Mouse (Mus musculus): ENCODE measurements around the gene 1110017D15Rik.
"Not testable (repeated sequence)": the region's sequence is repeated elsewhere in the genome, so short reads cannot be mapped to it uniquely, and the experiment has no call there.

1110017D15Rik gene

GRCm38 (mm10) chr4:41481601-41482017, 35.5 kb downstream of the 1110017D15Rik start:
- DNase-seq (ENCODE audit: extremely low read depth, low read depth, low spot score), result no peak

DNA sequence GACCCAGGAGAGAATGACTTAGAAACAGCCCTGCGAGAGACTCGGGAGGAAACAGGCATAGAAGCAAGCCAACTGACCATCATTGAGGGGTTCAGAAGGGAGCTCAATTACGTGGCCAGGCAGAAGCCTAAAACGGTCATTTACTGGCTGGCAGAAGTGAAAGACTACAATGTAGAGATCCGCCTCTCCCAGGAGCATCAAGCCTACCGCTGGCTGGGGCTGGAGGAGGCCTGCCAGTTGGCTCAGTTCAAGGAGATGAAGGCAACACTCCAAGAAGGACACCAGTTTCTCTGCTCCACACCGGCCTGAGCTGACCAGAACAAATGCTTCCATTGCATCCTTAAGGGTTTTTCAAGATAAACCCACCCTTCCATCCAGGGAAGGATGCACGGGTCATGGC, 36.9 kb downstream of the 1110017D15Rik start:
- DNase-seq (ENCODE audit: extremely low read depth, low read depth, low spot score), result no peak

- no peak for DNase-seq (ENCODE audit: extremely low read depth, low read depth, low spot score)
Observed at GRCm38 (mm10) chr4:41479456-41479804, 37.7 kb downstream of the 1110017D15Rik start.

GRCm38 (mm10) chr4:41478751-41479455, 38.2 kb downstream of the 1110017D15Rik start:
- DNase-seq (ENCODE audit: extremely low read depth, low read depth, low spot score), result no peak

- DNase-seq (ENCODE audit: extremely low read depth, low read depth, low spot score), result no peak
Observed at GRCm38 (mm10) chr4:41477648-41478160, 39.4 kb downstream of the 1110017D15Rik start.

DNA sequence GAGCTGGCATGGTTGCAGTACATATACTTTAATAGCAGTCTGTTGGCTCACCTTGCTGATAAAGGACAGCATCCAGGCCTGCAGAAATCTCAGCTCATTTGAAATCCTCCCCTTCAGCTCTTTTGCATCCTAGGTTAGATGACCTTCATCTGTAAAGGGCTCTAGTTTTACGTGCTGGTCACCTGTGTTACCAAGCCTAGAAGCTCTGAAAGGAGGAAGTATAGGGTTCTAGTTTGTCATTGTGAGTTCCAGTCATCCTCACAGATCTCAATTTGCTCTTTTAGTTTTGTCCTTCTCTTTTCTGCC, 45.8 kb downstream of the 1110017D15Rik start:
- DNase-seq (ENCODE audit: extremely low read depth, low read depth, low spot score), result no peak

GRCm38 (mm10) chr4:41470684-41471383, 46.3 kb downstream of the 1110017D15Rik start:
- DNase-seq (ENCODE audit: extremely low read depth, low read depth, low spot score), result no peak

DNA sequence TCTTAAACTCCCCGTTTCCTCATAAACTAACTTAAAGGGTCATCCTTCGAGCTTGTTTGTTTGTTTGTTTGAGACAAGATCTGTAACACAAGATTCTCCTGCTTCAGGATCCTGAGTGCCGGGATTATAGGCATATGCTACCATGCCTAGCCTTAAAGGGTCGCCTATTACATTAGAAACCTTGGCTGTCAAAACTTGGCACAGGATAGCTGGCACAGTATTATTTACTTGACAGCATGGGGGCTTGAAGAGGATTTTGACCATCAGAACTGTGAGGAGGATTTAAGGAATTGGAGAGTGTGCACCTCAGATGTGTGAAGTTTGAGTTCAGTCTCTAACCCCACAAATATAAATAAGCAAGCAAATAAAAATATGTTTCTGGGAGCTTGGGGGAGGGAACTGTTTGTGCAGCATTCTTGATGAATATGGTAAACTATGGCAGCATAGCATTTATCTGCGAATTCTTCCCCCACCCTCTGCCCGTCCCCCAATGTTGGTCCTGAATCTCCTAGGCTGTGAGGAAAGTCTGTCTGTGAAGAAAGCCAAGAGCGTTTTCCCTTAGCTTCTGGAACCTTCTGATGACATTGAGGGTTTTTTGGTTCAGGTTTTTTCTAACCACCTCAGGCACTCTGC, 47.0 kb downstream of the 1110017D15Rik start:
- no peak for DNase-seq (ENCODE audit: extremely low read depth, low read depth, low spot score)

GRCm38 (mm10) chr4:41469199-41469598, 47.9 kb downstream of the 1110017D15Rik start:
- DNase-seq (ENCODE audit: extremely low read depth, low read depth, low spot score), result no peak

- no peak for DNase-seq (ENCODE audit: extremely low read depth, low read depth, low spot score)
Observed at GRCm38 (mm10) chr4:41468396-41469080, 48.6 kb downstream of the 1110017D15Rik start.

- no peak for DNase-seq (ENCODE audit: extremely low read depth, low read depth, low spot score)
Observed at GRCm38 (mm10) chr4:41465287-41465665, 51.9 kb downstream of the 1110017D15Rik start.

DNA sequence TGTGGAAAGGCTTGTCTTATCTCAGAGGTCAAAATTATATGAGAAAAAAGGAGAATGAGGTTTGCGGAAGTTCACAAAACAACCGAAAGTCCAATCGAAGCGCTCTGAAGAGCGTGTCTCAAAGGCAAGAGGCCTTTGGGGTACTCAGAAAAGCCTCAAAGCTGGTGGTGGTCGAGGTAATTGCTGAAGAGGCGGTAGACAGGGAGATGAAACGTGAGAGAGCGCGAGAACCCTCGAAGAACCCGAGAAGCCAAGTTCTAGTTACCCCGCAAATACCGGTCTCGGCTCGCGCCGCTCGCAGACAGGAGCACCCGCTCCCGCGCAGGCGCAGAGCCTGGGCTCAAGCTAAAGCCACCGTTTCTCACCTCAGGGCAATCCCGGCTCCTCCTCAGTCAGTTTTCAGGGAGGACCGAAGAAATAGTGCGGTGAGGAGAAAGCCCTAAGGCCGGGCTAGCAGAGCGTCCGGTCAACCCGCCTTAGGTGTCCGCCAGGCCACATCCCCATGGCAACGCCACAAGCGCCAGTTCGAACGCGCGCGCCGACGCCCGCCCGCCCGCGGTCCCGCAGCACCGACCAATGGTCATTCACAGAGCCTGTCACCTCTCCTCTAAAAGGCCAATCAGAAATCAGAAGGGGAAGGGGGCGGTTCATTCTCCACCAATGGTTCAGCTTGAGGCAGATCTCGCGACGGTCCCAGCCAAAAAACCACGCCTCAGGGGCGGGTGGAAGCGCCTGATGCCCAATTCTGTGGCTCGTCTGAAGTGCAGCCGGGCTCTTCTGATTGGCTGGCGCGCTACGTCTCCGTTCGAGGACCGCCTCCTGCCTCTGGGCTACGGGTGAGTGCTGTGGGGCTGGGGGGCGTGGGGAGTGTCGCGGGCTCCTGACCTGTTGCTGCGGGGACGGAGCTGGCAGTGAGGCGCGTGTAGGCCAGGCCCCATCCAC, 52.5 kb downstream of the 1110017D15Rik start, which contains the start of the genes Kif24 and Nudt2:
TSS of gene Kif24 (minus strand) at position 543 of the 942 bp plus-strand sequence.
TSS of gene Nudt2 (plus strand) at position 807 of the 942 bp plus-strand sequence.
- DNase-seq (ENCODE audit: extremely low read depth, low read depth, low spot score), result peak; percentile 90

DNA sequence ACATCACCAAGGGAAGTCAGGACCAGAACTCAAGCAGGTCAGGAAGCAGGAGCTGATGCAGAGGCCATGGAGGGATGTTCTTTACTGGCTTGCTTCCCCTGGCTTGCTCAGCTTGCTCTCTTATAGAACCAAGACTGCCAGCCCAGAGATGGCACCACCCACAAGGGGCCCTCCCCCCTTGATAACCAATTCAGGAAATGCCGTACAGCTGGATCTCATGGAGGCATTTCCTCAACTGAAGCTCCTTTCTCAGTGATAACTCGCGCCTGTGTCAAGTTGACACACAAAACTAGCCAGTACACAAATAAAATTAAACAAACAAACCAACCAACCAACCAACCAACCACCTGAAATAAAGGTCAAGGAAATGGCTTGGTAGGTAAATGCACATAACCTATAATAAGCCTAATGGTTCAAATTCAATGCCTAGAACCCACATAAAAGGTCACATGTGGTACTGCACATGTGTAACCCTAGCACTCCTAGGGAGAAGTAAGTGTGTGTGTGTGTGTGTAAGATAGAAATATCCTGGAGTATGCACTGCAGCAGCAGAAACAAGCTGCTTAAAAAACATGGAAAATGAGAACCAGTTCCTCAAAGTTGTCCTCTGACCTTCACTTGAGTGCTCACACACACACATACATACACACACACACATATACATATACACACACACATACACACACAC, 53.9 kb downstream of the 1110017D15Rik start:
- DNase-seq (ENCODE audit: extremely low read depth, low read depth, low spot score), result not testable (repeated sequence)

GRCm38 (mm10) chr4:41460690-41461089, 56.4 kb downstream of the 1110017D15Rik start:
- DNase-seq (ENCODE audit: extremely low read depth, low read depth, low spot score), result no peak
